Mouse (Mus musculus) lung, postnatal 10 days (tissue): ENCODE data around the gene Tns3.

Experiments used
- DNase-seq: peaks from one replicate; pipeline ENCODE4 v3.0.0; 2021

Tns3 gene

GRCm38 (mm10) chr11:8664393-8664743, at the start of gene Tns3:
Gene Tns3, minus strand, starts transcription at chr11:8664535.
- DNase-seq: peak; percentile 64

GRCm38 (mm10) chr11:8706246-8707041, 42.1 kb upstream of the Tns3 start:
- DNase-seq: no peak

GRCm38 (mm10) chr11:8705156-8705555, 40.8 kb upstream of the Tns3 start:
- no peak for DNase-seq

- DNase-seq: no peak
Observed at GRCm38 (mm10) chr11:8703876-8704275, 39.5 kb upstream of the Tns3 start.

GRCm38 (mm10) chr11:8702532-8702886, 38.2 kb upstream of the Tns3 start:
- DNase-seq: no peak

- DNase-seq: no peak
Observed at GRCm38 (mm10) chr11:8701845-8702531, 37.7 kb upstream of the Tns3 start.

- DNase-seq: peak; percentile 38
Observed at GRCm38 (mm10) chr11:8701400-8701799, 37.1 kb upstream of the Tns3 start.

- DNase-seq: no peak
Observed at GRCm38 (mm10) chr11:8700641-8701221, 36.4 kb upstream of the Tns3 start.

GRCm38 (mm10) chr11:8699777-8700176, 35.4 kb upstream of the Tns3 start:
- DNase-seq: no peak

- no peak for DNase-seq
Observed at GRCm38 (mm10) chr11:8697670-8698069, 33.3 kb upstream of the Tns3 start.

- DNase-seq: no peak
Observed at GRCm38 (mm10) chr11:8694096-8694495, 29.8 kb upstream of the Tns3 start.

- DNase-seq: peak; percentile 60
Observed at GRCm38 (mm10) chr11:8692536-8693471, 28.5 kb upstream of the Tns3 start.

GRCm38 (mm10) chr11:8692162-8692535, 27.8 kb upstream of the Tns3 start:
- no peak for DNase-seq

- DNase-seq: no peak
Observed at GRCm38 (mm10) chr11:8691605-8692004, 27.3 kb upstream of the Tns3 start.

GRCm38 (mm10) chr11:8690633-8691032, 26.3 kb upstream of the Tns3 start:
- DNase-seq: no peak

- peak; percentile 55 for DNase-seq
Observed at GRCm38 (mm10) chr11:8689515-8689914, 25.2 kb upstream of the Tns3 start.

- DNase-seq: no peak
Observed at GRCm38 (mm10) chr11:8688907-8689306, 24.6 kb upstream of the Tns3 start.

- no peak for DNase-seq
Observed at GRCm38 (mm10) chr11:8686501-8686900, 22.2 kb upstream of the Tns3 start.

GRCm38 (mm10) chr11:8686061-8686460, 21.7 kb upstream of the Tns3 start:
- DNase-seq: no peak

- DNase-seq: no peak
Observed at GRCm38 (mm10) chr11:8685195-8685594, 20.9 kb upstream of the Tns3 start.

- no peak for DNase-seq
Observed at GRCm38 (mm10) chr11:8684262-8684661, 19.9 kb upstream of the Tns3 start.

- DNase-seq: no peak
Observed at GRCm38 (mm10) chr11:8681356-8681755, 17.0 kb upstream of the Tns3 start.

GRCm38 (mm10) chr11:8680650-8681049, 16.3 kb upstream of the Tns3 start:
- DNase-seq: peak; percentile 36
